Mouse (Mus musculus): ENCODE results near the gene Irak1.

DNA sequence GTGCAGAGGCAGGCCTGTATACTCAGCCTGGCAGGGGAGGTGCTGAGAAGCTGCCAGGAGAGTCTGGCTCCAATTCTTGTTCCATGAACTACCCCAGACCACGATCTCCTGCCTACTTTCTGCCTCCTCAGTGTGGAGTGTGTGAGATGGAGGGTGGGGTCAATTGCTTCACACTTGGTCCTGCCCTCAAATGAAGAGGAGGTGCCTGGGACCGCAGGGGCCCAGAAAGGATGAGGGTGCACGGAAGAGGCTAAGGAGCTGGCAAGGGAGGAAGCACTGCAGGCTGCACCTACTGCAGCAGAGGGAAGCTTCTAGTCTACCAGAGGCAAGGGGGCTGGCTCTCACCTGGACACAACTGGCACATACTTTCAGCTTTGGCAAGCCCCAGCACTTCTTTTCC is 59.4 kb downstream of the Irak1 start:
- TF ChIP-seq CTCF (IDR thresholded peaks at IDR 0.05; ENCODE audit: extremely low read depth, insufficient read depth, low read length) = no peak
- no peak for TF ChIP-seq POLR2A (IDR thresholded peaks at IDR 0.05; ENCODE audit: extremely low read depth, insufficient read depth, low read length)
